Mouse (Mus musculus) frontal cortex, postnatal 25 days (tissue): ENCODE data around the gene Stag3.

Experiments used
- DNase-seq, 2 experiments: peaks; one replicate each; pipeline ENCODE4 v3.0.0; 2022; ENCODE audit warnings: low spot score in 2 of 2

Gene Stag3

GRCm38 (mm10) chr5:138268980-138269379 is 11.1 kb upstream of the Stag3 start:
- no peak for DNase-seq

DNA sequence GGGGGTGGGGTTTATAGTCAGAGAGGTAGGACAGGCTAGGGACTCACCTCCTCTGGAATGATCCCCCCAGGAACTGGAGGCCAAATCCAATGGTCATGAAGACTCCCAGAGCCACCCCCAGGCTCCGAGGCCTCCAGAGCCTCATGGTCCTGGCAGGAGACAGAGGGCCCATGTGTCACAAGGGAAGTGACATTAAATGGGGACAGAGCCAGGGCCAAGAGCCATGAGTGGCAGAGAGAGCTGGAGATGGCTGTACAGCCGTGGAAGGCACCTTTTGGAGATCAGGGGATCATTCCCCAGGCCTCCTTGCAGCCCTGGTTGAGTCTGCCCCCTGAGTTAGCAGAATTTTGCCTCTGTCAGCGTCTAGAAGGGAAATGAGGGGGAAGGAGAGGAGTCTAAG is 8.8 kb upstream of the Stag3 start:
- DNase-seq, result no peak

DNA sequence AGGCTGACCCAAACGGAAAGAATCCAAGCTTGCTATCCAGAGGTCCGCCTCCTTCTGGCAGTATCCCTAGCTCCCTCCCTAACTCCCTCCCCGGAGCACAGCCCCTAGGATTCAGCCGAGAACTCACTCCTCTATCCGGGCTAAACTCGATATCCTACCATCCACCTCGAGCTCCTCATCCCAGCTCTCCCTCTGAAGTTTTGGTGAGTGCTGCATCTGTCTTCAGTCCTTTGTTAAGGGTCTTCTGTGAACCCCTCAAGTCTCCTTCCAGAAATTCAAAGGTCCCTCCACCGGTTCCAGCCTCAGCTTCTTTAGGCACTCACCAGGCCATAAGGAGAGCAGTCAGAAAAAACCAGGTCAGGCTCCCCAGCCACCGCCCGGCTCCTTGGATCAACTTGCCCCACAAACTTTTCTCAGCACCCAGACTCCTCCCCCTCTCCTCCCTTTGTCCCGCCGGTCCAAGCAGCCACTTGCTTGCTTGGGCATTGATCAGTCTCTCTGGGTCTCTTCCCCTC is 7.6 kb upstream of the Stag3 start, which contains the start of gene Gal3st4:
Gene Gal3st4, minus strand, starts transcription at position 432 of the 515 bp plus-strand sequence.
- no peak for DNase-seq

- no peak for DNase-seq
Observed at GRCm38 (mm10) chr5:138274186-138274585, 5.9 kb upstream of the Stag3 start.

DNA sequence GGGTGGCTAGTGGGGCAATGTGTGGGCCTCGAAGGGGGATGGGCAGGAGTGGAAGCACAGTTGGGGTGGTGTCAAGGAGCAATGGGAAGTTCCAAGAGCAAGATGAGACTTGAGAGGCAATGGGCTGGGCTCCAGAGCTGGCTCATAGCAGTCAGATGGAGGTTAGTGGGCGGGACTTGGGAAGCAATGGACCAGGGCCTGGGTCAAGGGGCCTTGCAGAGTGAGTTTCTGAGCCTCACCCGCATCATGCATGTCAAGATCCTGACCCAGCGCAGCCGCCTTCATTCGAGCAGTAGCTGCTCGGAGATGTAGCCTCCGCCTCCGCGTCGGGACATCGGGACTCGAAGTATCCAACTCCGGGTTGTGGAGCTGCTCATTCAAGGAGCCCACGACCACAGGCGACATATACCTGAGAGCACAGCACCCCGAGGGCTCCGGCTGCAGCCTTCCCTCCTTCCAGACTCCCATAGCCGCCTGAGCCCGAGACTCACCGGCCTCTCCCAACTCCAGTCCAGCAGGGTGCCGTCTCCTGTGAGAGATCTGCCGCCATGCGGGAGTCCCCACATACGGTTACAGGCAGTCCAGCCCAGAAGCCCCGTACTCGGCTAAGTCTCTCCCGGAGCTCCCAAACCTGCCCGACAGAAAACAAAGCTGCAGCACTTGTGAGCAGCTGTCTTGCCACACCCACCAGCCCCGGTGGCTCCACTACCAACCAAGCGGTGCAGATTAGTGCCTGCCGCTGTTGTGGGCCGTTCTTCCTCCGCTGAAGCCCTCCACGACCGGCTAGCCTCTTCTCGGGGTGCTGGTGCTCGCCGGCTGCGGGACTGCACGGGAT is 4.6 kb upstream of the Stag3 start:
- DNase-seq, result no peak

DNA sequence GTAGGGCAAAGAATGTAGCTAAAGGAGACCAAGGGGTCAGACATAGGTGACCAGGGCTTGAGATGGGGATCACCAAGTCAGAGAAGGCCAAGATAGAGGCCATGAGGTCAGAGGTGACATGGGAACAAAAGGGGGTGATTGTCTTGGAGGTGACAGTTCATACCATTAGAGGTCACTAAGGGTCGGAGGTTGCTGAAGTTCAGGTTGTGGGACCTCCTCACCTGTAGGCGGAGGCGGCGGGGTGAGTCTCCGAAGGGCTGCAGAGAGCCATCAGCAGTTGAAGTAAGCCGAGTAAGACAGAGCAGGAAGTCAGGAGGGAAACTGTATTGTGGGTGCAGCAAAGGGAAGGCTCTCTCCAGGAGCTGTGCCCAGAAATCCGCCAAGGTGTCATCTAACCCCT is 2.0 kb upstream of the Stag3 start:
- DNase-seq, result no peak

- no peak for DNase-seq
Observed at GRCm38 (mm10) chr5:138280425-138280768, 357 bp downstream of the Stag3 start.

DNA sequence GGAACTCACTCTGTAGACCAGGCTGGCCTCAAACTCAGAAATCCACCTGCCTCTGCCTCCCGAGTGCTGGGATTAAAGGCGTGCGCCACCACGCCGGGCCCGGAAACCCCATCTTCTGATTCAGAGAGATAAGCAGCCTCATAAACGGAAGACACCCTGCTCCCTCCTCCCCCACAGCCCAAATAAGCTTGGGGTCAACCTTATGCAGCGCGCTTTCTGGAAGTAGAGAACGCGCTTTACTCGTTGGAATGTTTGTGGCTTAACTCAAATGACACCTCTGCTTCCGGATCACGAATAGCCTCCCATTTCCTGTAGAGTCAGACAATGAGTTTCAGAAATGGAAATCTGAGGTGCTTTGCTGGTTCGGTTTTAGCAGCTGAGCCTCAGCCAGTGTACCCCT is 789 bp downstream of the Stag3 start:
- no peak for DNase-seq

DNA sequence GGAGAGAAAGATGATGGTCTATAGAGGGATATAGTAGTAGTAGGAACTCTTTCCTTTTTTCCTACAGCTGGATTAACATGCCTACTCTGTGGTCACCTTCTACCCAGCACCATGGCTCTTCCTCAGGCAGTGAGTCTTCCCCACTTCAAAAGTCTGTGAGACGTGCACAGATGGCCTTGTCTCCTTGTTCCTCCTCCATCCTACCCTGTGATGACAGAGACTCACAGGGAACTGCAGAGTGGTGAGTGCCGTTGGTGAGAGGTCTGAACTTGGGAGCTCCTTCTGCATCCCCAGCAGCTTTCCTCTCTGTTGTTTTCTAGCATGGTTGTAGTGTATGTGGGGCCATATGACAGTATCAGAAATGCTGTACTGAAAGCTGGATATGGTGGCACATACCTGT is 1.8 kb downstream of the Stag3 start:
- DNase-seq, result no peak

- no peak for DNase-seq
Observed at GRCm38 (mm10) chr5:138283540-138283939, 3.5 kb downstream of the Stag3 start.

DNA sequence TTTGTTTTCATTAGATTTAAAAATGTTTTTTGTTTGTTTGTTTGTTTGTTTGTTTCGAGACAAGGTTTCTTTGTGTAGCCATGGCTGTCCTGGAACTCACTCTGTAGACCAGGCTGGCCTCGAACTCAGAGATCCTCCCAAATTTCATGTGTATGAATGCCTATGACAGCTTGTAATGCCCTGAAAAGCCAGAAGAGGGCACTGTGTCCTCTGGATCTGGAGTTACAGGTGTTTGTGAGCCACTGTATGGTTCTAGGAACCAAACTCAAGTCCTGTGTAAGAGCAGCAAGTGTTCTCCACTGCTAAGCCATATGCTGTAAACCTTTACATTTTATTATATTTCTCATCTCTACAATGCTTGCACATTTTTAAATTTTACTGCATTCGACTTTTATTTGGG is 7.8 kb downstream of the Stag3 start:
- DNase-seq, result no peak

GRCm38 (mm10) chr5:138291638-138292037 is 11.6 kb downstream of the Stag3 start:
- DNase-seq, result no peak

DNA sequence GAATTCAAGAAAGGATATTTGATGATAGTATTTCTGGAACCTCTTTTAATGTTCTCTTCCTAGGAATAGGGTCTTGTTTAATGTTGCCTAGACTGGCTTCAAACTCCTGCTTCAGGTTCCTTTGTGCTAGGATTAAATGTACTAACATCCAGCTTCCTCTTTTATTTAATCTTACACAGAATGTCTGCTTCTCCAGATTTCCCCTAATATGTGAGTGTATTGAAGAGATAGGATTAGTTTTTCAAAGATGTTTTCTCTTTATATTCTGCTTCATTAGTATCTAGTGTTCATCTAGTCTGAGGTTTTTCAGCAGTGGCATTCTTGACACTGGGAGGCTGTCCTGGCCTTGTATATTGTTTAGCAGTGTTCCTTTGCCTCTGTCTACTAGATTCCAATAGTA is 14.1 kb downstream of the Stag3 start:
- DNase-seq, result no peak

DNA sequence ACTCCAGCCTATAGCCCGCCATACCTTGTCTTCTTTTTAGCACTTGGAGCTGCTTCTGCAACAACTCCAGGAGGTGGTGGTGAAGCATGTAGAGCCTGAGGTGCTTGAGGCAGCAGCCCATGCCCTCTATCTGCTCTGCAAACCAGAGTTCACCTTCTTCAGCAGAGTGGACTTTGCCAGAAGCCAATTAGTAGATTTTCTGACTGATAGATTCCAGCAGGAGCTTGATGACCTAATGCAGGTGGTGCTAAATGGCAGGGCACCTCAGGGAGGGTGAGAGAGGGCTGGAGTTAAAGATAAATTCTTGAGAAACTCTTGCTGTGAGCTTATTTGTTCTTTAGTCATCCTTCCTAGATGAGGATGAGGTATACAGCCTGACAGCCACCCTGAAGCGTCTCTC is 19.6 kb downstream of the Stag3 start:
- no peak for DNase-seq

DNA sequence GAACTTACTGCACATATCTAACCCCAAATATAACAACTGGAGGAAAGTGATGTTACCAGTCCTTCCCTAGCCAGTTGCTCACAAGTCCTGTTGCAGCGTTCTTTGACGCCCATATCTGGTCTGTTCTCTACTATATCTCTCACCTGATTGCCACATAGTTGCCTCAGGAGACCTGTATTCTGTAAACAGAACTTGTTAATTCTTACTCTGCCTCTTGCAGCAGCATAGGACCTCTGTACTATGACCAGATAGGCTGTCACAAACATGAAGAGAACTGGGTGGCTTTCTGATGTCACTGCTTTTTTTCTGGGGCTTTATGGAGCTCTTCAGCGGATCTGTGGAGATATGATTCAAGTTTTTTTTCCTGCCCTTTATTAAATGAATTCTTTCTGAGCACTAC is 32.8 kb downstream of the Stag3 start:
- DNase-seq, result no peak

- no peak for DNase-seq
Observed at GRCm38 (mm10) chr5:138341661-138342060, 61.6 kb downstream of the Stag3 start, which contains the start of gene Pvrig. Gene Pvrig, plus strand, starts transcription at chr5:138341961.

DNA sequence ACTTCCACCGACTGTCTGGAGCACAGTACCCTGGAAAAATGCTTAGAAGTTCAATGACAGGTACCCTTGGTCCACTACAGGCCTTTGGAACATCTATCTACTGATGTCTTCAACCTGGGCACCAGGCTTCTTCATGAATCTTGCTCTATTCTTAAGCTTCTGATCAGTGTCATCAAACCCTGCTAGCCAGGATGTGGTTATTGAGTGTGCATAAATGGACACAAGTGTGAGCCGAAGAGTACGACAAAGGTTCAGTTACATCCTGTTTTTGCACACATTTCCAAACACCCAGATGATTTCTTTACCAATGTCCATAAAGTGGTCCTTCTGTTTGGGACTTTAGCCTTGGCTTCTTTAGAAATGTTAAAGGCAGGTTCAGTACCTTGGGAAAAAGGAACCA is 63.2 kb downstream of the Stag3 start:
- no peak for DNase-seq
